ENCODE assay signal across 9 mouse cellular contexts in the genomic region with DNA sequence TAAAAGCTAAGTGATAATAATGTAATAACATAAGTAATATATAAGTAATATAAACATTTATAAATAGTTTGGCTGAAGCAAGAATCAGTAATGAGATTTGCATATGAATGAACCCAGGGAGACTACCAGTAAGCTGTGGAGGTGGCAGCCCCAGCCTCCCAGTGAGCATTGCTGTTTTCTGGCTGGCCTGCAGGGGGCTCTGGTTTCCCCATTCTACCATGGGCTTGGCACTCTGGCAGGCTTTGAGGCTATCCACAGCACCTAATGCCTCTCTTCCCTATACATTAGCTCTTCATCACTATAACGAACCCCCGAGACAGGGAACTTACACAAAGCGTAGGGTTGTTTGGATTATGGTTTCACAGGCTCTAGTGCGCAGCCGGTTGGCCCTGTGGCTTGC. TPM values are rescaled to one million over a fixed set of nuclear protein-coding genes. Genes with fewer than 3 reads are reported as not detected.
DNase-seq lines count a peak whose midpoint lies in the region; ATAC-seq and TF ChIP-seq lines count a peak whose summit lies in the region.
"Had no signal": no experiment of that assay in that cellular context is flagged by ENCODE, and none has a peak within 500 bp of the region (broad histone marks: within the 10 kb centered on the region; RNA-seq: fewer than 3 reads in every experiment).

No protein-coding gene starts in this region.

- H3K36me3 ChIP-seq in hindbrain, embryonic 10.5 days = no peaks in the 10 kb centered on the region
- no peaks in the 10 kb centered on the region for H3K36me3 ChIP-seq in hindbrain, embryonic 16.5 days (ENCODE audit: control insufficient read depth, insufficient read depth, low read length)
- H3K36me3 ChIP-seq: embryonic facial prominence, embryonic 12.5 days had no signal

- DNase-seq in hindbrain, embryonic 10.5 days (ENCODE audit: low spot score) = peak; percentile 47
- DNase-seq in right cerebral cortex, adult 18-20 months = peak; percentile 25
- no peak for DNase-seq in right cerebral cortex, postnatal 36 days (ENCODE audit: low spot score in 2 of 2)
- DNase-seq in brain, embryonic 14.5 days (ENCODE audit: low read depth) = peak; percentile 55
- peak; percentile 63 for DNase-seq in retina, embryonic 14.5 days (ENCODE audit: low spot score)
- no peak for DNase-seq in heart, postnatal 10 days
- DNase-seq in gastrocnemius, adult 18-20 months (ENCODE audit: low spot score) = no peak

- WGBS in hindbrain, embryonic 10.5 days = 55% methylated on average over 5 of the region's 5 CpGs
- WGBS in hindbrain, embryonic 16.5 days = 60% methylated on average over 5 of the region's 5 CpGs

- peaks cover 14% of the 10 kb centered on the region for H3K4me1 ChIP-seq in hindbrain, embryonic 10.5 days (replicated peaks)
- H3K4me1 ChIP-seq in hindbrain, embryonic 16.5 days (ENCODE audit: control insufficient read depth, insufficient read depth, low read depth, low read length) = peaks cover 8% of the 10 kb centered on the region

- TF ChIP-seq POLR2A in brain, embryonic 14.5 days (IDR thresholded peaks at IDR 0.05; ENCODE audit: borderline replicate concordance, extremely low read depth, insufficient read depth, insufficient read length, poor library complexity, severe bottlenecking) = no peak

- no peak overlapping the region for H3K4me2 ChIP-seq in hindbrain, embryonic 16.5 days (ENCODE audit: low read length)
- H3K4me2 ChIP-seq: embryonic facial prominence, embryonic 12.5 days had no signal

- ATAC-seq in hindbrain, embryonic 16.5 days = no peak

- no peak overlapping the region for H3K4me3 ChIP-seq in hindbrain, embryonic 10.5 days
- no peak overlapping the region for H3K4me3 ChIP-seq in hindbrain, embryonic 16.5 days (ENCODE audit: low read length)
- H3K4me3 ChIP-seq: embryonic facial prominence, embryonic 12.5 days had no signal

- peak; percentile 69 for TF ChIP-seq CTCF in brain, embryonic 14.5 days (IDR thresholded peaks at IDR 0.05; ENCODE audit: borderline replicate concordance, extremely low read depth, insufficient read depth, insufficient read length)

- H3K27ac ChIP-seq in hindbrain, embryonic 10.5 days = no peak overlapping the region
- H3K27ac ChIP-seq in hindbrain, embryonic 16.5 days (ENCODE audit: low read depth, low read length) = no peak overlapping the region
- H3K27ac ChIP-seq: embryonic facial prominence, embryonic 12.5 days had no signal

- intact Hi-C loops in heart, postnatal 10 days (cut with DNase I) = no loop called here

- no peaks in the 10 kb centered on the region for H3K9me3 ChIP-seq in hindbrain, embryonic 10.5 days
- no peaks in the 10 kb centered on the region for H3K9me3 ChIP-seq in hindbrain, embryonic 16.5 days (ENCODE audit: control insufficient read depth, low read length)
- H3K9me3 ChIP-seq: embryonic facial prominence, embryonic 12.5 days had no signal

- H3K9ac ChIP-seq in hindbrain, embryonic 16.5 days (ENCODE audit: low read depth, low read length) = no peak overlapping the region
- H3K9ac ChIP-seq: embryonic facial prominence, embryonic 12.5 days had no signal

- peaks cover 17% of the 10 kb centered on the region; the same call in 1 of the 2 replicates for H3K27me3 ChIP-seq in hindbrain, embryonic 10.5 days (ENCODE audit: insufficient read depth, poor library complexity, severe bottlenecking)
- H3K27me3 ChIP-seq in hindbrain, embryonic 16.5 days (replicated peaks; ENCODE audit: control insufficient read depth, insufficient read depth, low read length) = no peaks in the 10 kb centered on the region
- H3K27me3 ChIP-seq: embryonic facial prominence, embryonic 12.5 days had no signal

RNA-seq across cellular contexts. Expression of a gene that starts 53.5 kb away (rescaled TPM):
- 17.7 and 17.8 TPM in 2 replicates for polyA plus RNA-seq in hindbrain, embryonic 10.5 days (2016; fragmentation: Nextera tagmentation; extraction: Ambion mirVana)
- 24.4 and 30.5 TPM in 2 replicates for polyA plus RNA-seq in hindbrain, embryonic 16.5 days (2015; fragmentation: Nextera tagmentation; extraction: Ambion mirVana)
- 24.3 and 26.3 TPM in 2 replicates for polyA plus RNA-seq in brain, embryonic 14.5 days (2012; rRNA removed)
- 10 to 100 TPM; 18.7 to 18.9 TPM for total RNA-seq in heart, postnatal 10 days (2021)
- 10 to 100 TPM; 12.2 to 12.5 TPM for total RNA-seq in gastrocnemius, adult 18-20 months (2021)

Comparison
In these comparisons a context has a peak if more than half of its experiments do, and no peak if none do; other contexts are left out.
1. DNase-seq: peak in hindbrain, embryonic 10.5 days (single experiment), right cerebral cortex, adult 18-20 months (single experiment), brain, embryonic 14.5 days (single experiment) and retina, embryonic 14.5 days (single experiment); none in right cerebral cortex, postnatal 36 days (0 of 2), heart, postnatal 10 days (0 of 2) and gastrocnemius, adult 18-20 months (single experiment).